Mouse (Mus musculus): Measurements from ENCODE around the gene Elovl6. TPM values are rescaled to one million over a fixed set of nuclear protein-coding genes. Genes with fewer than 3 reads are reported as not detected.

The Elovl6 gene
- polyA plus RNA-seq, 1 experiment from 2014 or later = 34.2 TPM

GRCm38 (mm10) chr3:129663906-129664305 is 131.8 kb downstream of the Elovl6 start:
- DNase-seq (ENCODE audit: low spot score) (no peak), ATAC-seq (replicated peaks; ENCODE audit: low FRiP score, low read depth) (no peak)
- H3K36me3 ChIP-seq (ENCODE audit: insufficient read depth, low read length) = no peaks in the 10 kb centered on the region
- no peak overlapping the region for H3K9ac ChIP-seq (ENCODE audit: low read depth, low read length)
- no peak overlapping the region for H3K4me3 ChIP-seq (replicated peaks; ENCODE audit: low read depth, low read length)
- no peaks in the 10 kb centered on the region for H3K9me3 ChIP-seq (replicated peaks; ENCODE audit: low read length)
- no peak overlapping the region for H3K4me2 ChIP-seq (ENCODE audit: low read length)
- no peak overlapping the region for H3K27ac ChIP-seq
- WGBS = 75% methylated on average over 2 of the region's 2 CpGs
- no peak for TF ChIP-seq CTCF (IDR thresholded peaks at IDR 0.05; ENCODE audit: low read depth)
- H3K4me1 ChIP-seq (replicated peaks; ENCODE audit: insufficient read depth, low read length) = no peaks in the 10 kb centered on the region
- no peaks in the 10 kb centered on the region for H3K27me3 ChIP-seq (ENCODE audit: insufficient read depth, low read length)

GRCm38 (mm10) chr3:129675923-129676322 is 143.8 kb downstream of the Elovl6 start:
- WGBS = 93% methylated on average over 7 of the region's 7 CpGs
- no peaks in the 10 kb centered on the region for H3K36me3 ChIP-seq (ENCODE audit: insufficient read depth, low read length)
- no peaks in the 10 kb centered on the region for H3K27me3 ChIP-seq (ENCODE audit: insufficient read depth, low read length)
- H3K4me2 ChIP-seq (ENCODE audit: low read length) = no peak overlapping the region
- no peak for TF ChIP-seq CTCF (IDR thresholded peaks at IDR 0.05; ENCODE audit: low read depth)
- H3K4me3 ChIP-seq (replicated peaks; ENCODE audit: low read depth, low read length) = no peak overlapping the region
- no peaks in the 10 kb centered on the region for H3K9me3 ChIP-seq (replicated peaks; ENCODE audit: low read length)
- no peak overlapping the region for H3K27ac ChIP-seq
- no peak overlapping the region for H3K9ac ChIP-seq (ENCODE audit: low read depth, low read length)
- ATAC-seq (replicated peaks; ENCODE audit: low FRiP score, low read depth) (no peak), DNase-seq (ENCODE audit: low spot score) (no peak)
- no peaks in the 10 kb centered on the region for H3K4me1 ChIP-seq (replicated peaks; ENCODE audit: insufficient read depth, low read length)

- ATAC-seq (replicated peaks; ENCODE audit: low FRiP score, low read depth) (no peak), DNase-seq (ENCODE audit: low spot score) (peak; percentile 60)
- no peaks in the 10 kb centered on the region for H3K4me1 ChIP-seq (replicated peaks; ENCODE audit: insufficient read depth, low read length)
- peak; percentile 57; the same call in 1 of the 2 replicates for TF ChIP-seq CTCF (IDR thresholded peaks at IDR 0.05; ENCODE audit: low read depth)
- 47% methylated on average over 5 of the region's 5 CpGs for WGBS
- no peak overlapping the region for H3K4me3 ChIP-seq (replicated peaks; ENCODE audit: low read depth, low read length)
- no peak overlapping the region for H3K9ac ChIP-seq (ENCODE audit: low read depth, low read length)
- H3K4me2 ChIP-seq (ENCODE audit: low read length) = no peak overlapping the region
- no peaks in the 10 kb centered on the region for H3K27me3 ChIP-seq (ENCODE audit: insufficient read depth, low read length)
- no peaks in the 10 kb centered on the region for H3K9me3 ChIP-seq (replicated peaks; ENCODE audit: low read length)
- H3K27ac ChIP-seq = no peak overlapping the region
- H3K36me3 ChIP-seq (ENCODE audit: insufficient read depth, low read length) = no peaks in the 10 kb centered on the region
Observed at GRCm38 (mm10) chr3:129680258-129680657, 148.1 kb downstream of the Elovl6 start.

- Histone ChIP-seq H3K9ac (ENCODE audit: low read depth, low read length) (no peak overlapping the region), H3K27ac (no peak overlapping the region), H3K4me2 (ENCODE audit: low read length) (no peak overlapping the region), H3K27me3 (ENCODE audit: insufficient read depth, low read length) (no peaks in the 10 kb centered on the region), H3K36me3 (ENCODE audit: insufficient read depth, low read length) (no peaks in the 10 kb centered on the region), H3K4me1 (replicated peaks; ENCODE audit: insufficient read depth, low read length) (no peaks in the 10 kb centered on the region), H3K9me3 (replicated peaks; ENCODE audit: low read length) (no peaks in the 10 kb centered on the region), H3K4me3 (replicated peaks; ENCODE audit: low read depth, low read length) (no peak overlapping the region)
- WGBS = 41% methylated on average over 4 of the region's 4 CpGs
- DNase-seq (ENCODE audit: low spot score) (no peak), ATAC-seq (replicated peaks; ENCODE audit: low FRiP score, low read depth) (no peak)
- TF ChIP-seq CTCF (IDR thresholded peaks at IDR 0.05; ENCODE audit: low read depth) = no peak
Observed at GRCm38 (mm10) chr3:129681841-129682240, 149.7 kb downstream of the Elovl6 start.

GRCm38 (mm10) chr3:129682389-129682788 is 150.2 kb downstream of the Elovl6 start:
- H3K27ac ChIP-seq = no peak overlapping the region
- no peak for DNase-seq (ENCODE audit: low spot score)

GRCm38 (mm10) chr3:129683060-129683679 is 151.0 kb downstream of the Elovl6 start:
- Histone ChIP-seq H3K9ac (ENCODE audit: low read depth, low read length) (no peak overlapping the region), H3K27ac (no peak overlapping the region), H3K27me3 (ENCODE audit: insufficient read depth, low read length) (no peaks in the 10 kb centered on the region), H3K4me2 (ENCODE audit: low read length) (no peak overlapping the region), H3K9me3 (replicated peaks; ENCODE audit: low read length) (no peaks in the 10 kb centered on the region), H3K36me3 (ENCODE audit: insufficient read depth, low read length) (no peaks in the 10 kb centered on the region), H3K4me3 (replicated peaks; ENCODE audit: low read depth, low read length) (no peak overlapping the region), H3K4me1 (replicated peaks; ENCODE audit: insufficient read depth, low read length) (no peaks in the 10 kb centered on the region)
- WGBS = 84% methylated on average over 10 of the region's 10 CpGs
- peak; percentile 8 for DNase-seq (ENCODE audit: low spot score)
- no peak for ATAC-seq (replicated peaks; ENCODE audit: low FRiP score, low read depth)
- peak; percentile 46 for TF ChIP-seq CTCF (IDR thresholded peaks at IDR 0.05; ENCODE audit: low read depth)

More at GRCm38 (mm10) chr3:129682389-129682788, 150.2 kb downstream of the Elovl6 start:
- TF ChIP-seq CTCF (IDR thresholded peaks at IDR 0.05; ENCODE audit: low read depth) = no peak
- Histone ChIP-seq H3K27me3 (ENCODE audit: insufficient read depth, low read length) (no peaks in the 10 kb centered on the region), H3K9ac (ENCODE audit: low read depth, low read length) (no peak overlapping the region), H3K4me3 (replicated peaks; ENCODE audit: low read depth, low read length) (no peak overlapping the region), H3K9me3 (replicated peaks; ENCODE audit: low read length) (no peaks in the 10 kb centered on the region), H3K4me2 (ENCODE audit: low read length) (no peak overlapping the region), H3K36me3 (ENCODE audit: insufficient read depth, low read length) (no peaks in the 10 kb centered on the region), H3K4me1 (replicated peaks; ENCODE audit: insufficient read depth, low read length) (no peaks in the 10 kb centered on the region)
- ATAC-seq (replicated peaks; ENCODE audit: low FRiP score, low read depth) = no peak
- WGBS = 71% methylated on average over 10 of the region's 10 CpGs

- 79% methylated on average over 12 of the region's 12 CpGs for WGBS
- no peaks in the 10 kb centered on the region for H3K27me3 ChIP-seq (ENCODE audit: insufficient read depth, low read length)
Observed at GRCm38 (mm10) chr3:129686196-129686595, 154.0 kb downstream of the Elovl6 start.

More at GRCm38 (mm10) chr3:129686196-129686595, 154.0 kb downstream of the Elovl6 start:
- Histone ChIP-seq H3K36me3 (ENCODE audit: insufficient read depth, low read length) (no peaks in the 10 kb centered on the region), H3K4me1 (replicated peaks; ENCODE audit: insufficient read depth, low read length) (no peaks in the 10 kb centered on the region), H3K9me3 (replicated peaks; ENCODE audit: low read length) (no peaks in the 10 kb centered on the region), H3K27ac (no peak overlapping the region), H3K4me3 (replicated peaks; ENCODE audit: low read depth, low read length) (no peak overlapping the region), H3K4me2 (ENCODE audit: low read length) (no peak overlapping the region), H3K9ac (ENCODE audit: low read depth, low read length) (no peak overlapping the region)
- DNase-seq (ENCODE audit: low spot score) = no peak
- TF ChIP-seq CTCF (IDR thresholded peaks at IDR 0.05; ENCODE audit: low read depth) = no peak
- ATAC-seq (replicated peaks; ENCODE audit: low FRiP score, low read depth) = no peak

Measured in kidney, postnatal 0 days (tissue).